Mouse (Mus musculus) MEL (cell line): ENCODE results near the gene Nova2. TPM values are rescaled to one million over a fixed set of nuclear protein-coding genes. Genes with fewer than 3 reads are reported as not detected.
A peak's percentile ranks its signal among the peaks of the same experiment; 100 is the strongest.

Experiments
- DNase-seq: peaks from one replicate; pipeline ENCODE4 v3.0.0; 2011; ENCODE audit warnings: low read depth, low spot score
- H3K27ac ChIP-seq: 2 replicates; pipeline ENCODE4 v1.5.1; 2012; ENCODE audit warnings: low read depth, mild to moderate bottlenecking, control low read depth, low read length, moderate library complexity; ENCODE audit not compliant: control insufficient read depth
- H3K27me3 ChIP-seq, 2 experiments: fragments of 150-350 bp in 1 of 2; sonication (generic) in 1 of 2; 2 replicates each; pipeline ENCODE4 v1.6.1; 2012; ENCODE audit warnings: low read length in 2 of 2, mild to moderate bottlenecking in 2 of 2, improper control_type of control experiment in 1 of 2, moderate library complexity in 1 of 2; ENCODE audit not compliant: insufficient read depth in 2 of 2, control insufficient read depth in 1 of 2
- H3K36me3 ChIP-seq, 2 experiments: 2 replicates each; pipeline ENCODE4 v1.6.1; 2012 to 2014; ENCODE audit warnings: low read length in 2 of 2, improper control_type of control experiment in 1 of 2, inconsistent platforms in 1 of 2, mild to moderate bottlenecking in 1 of 2; ENCODE audit not compliant: insufficient read depth in 2 of 2, control insufficient read depth in 1 of 2
- H3K4me1 ChIP-seq, 2 experiments: fragments of 150-350 bp in 1 of 2; sonication (generic) in 1 of 2; 2 replicates each; pipeline ENCODE4 v1.6.1; 2012; ENCODE audit warnings: low read length in 2 of 2, improper control_type of control experiment in 1 of 2, mild to moderate bottlenecking in 1 of 2; ENCODE audit not compliant: insufficient read depth in 2 of 2, control insufficient read depth in 1 of 2
- H3K4me3 ChIP-seq, 2 experiments: fragments of 150-350 bp in 1 of 2; sonication (generic) in 1 of 2; 2 replicates each; pipeline ENCODE4 v1.5.1; 2012; ENCODE audit warnings: low read depth in 2 of 2, low read length in 2 of 2, mild to moderate bottlenecking in 2 of 2, moderate library complexity in 2 of 2, control low read depth in 1 of 2, improper control_type of control experiment in 1 of 2; ENCODE audit not compliant: control insufficient read depth in 1 of 2, insufficient read depth in 1 of 2
- H3K79me2 ChIP-seq: 2 replicates; pipeline ENCODE4 v1.6.1; 2012; ENCODE audit warnings: mild to moderate bottlenecking, low read length, moderate library complexity; ENCODE audit not compliant: control insufficient read depth, poor library complexity, insufficient read depth
- H3K9ac ChIP-seq: 2 replicates; pipeline ENCODE4 v1.6.1; 2012; ENCODE audit warnings: low read depth, mild to moderate bottlenecking, control low read depth, low read length, moderate library complexity; ENCODE audit not compliant: control insufficient read depth, poor library complexity, severe bottlenecking
- H3K9me3 ChIP-seq: fragments of 150-350 bp; sonication (generic); replicated peaks from 2 replicates; pipeline ENCODE4 v1.6.1; 2012; ENCODE audit warnings: mild to moderate bottlenecking, low read length, improper control_type of control experiment, moderate library complexity; ENCODE audit not compliant: insufficient read depth
- BHLHE40 ChIP-seq: IDR thresholded peaks from 2 replicates; pipeline ENCODE4 v1.6.1; 2012; ENCODE audit warnings: low read depth, mild to moderate bottlenecking, inconsistent platforms, low read length, improper control_type of control experiment, borderline replicate concordance
- CHD1 ChIP-seq: IDR thresholded peaks from 2 replicates; pipeline ENCODE4 v1.6.1; 2012; ENCODE audit warnings: low read depth, mild to moderate bottlenecking, inconsistent platforms, low read length, improper control_type of control experiment
- CHD2 ChIP-seq: IDR thresholded peaks from 2 replicates; pipeline ENCODE4 v1.6.1; 2011; ENCODE audit warnings: low read length, improper control_type of control experiment
- CTCF ChIP-seq, 3 experiments: IDR thresholded peaks in 2 of 3; conservative IDR thresholded peaks in 1 of 3; 2 replicates each; pipeline ENCODE4 v1.5.1; 2011 to 2012; ENCODE audit warnings: low read length in 3 of 3, low read depth in 2 of 3, mild to moderate bottlenecking in 2 of 3, improper control_type of control experiment in 1 of 3, inconsistent platforms in 1 of 3, mixed read lengths in 1 of 3, moderate library complexity in 1 of 3; ENCODE audit not compliant: control insufficient read depth in 1 of 3, insufficient read depth in 1 of 3, poor library complexity in 1 of 3, severe bottlenecking in 1 of 3
- ELF1 ChIP-seq: IDR thresholded peaks from 2 replicates; pipeline ENCODE4 v1.6.1; 2014; ENCODE audit warnings: low read depth, mild to moderate bottlenecking, inconsistent platforms, low read length, improper control_type of control experiment, moderate library complexity
- EP300 ChIP-seq, 2 experiments: IDR thresholded peaks; 2 replicates each; pipeline ENCODE4 v1.6.1; 2011; ENCODE audit warnings: improper control_type of control experiment in 2 of 2, low read length in 2 of 2, low read depth in 1 of 2, mild to moderate bottlenecking in 1 of 2
- ETS1 ChIP-seq: IDR thresholded peaks from 2 replicates; pipeline ENCODE4 v1.6.1; 2012; ENCODE audit warnings: low read depth, mild to moderate bottlenecking, inconsistent platforms, low read length, improper control_type of control experiment, moderate library complexity
- GABPA ChIP-seq: IDR thresholded peaks from 2 replicates; pipeline ENCODE4 v1.6.1; 2012; ENCODE audit warnings: low read depth, mild to moderate bottlenecking, inconsistent platforms, low read length, improper control_type of control experiment, moderate library complexity
- GATA1 ChIP-seq: IDR thresholded peaks from 2 replicates; pipeline ENCODE4 v1.6.1; 2011; ENCODE audit warnings: low read depth, low read length, improper control_type of control experiment
- HCFC1 ChIP-seq: IDR thresholded peaks from 2 replicates; pipeline ENCODE4 v1.6.1; 2012; ENCODE audit warnings: low read depth, mild to moderate bottlenecking, inconsistent platforms, low read length, improper control_type of control experiment, moderate library complexity
- JUND ChIP-seq: IDR thresholded peaks from 2 replicates; pipeline ENCODE4 v1.6.1; 2011; ENCODE audit warnings: low read depth, mild to moderate bottlenecking, improper control_type of control experiment, low read length
- KAT2A ChIP-seq: conservative IDR thresholded peaks from 2 replicates; pipeline ENCODE4 v1.6.1; 2012; ENCODE audit warnings: low read depth, low read length, improper control_type of control experiment, inconsistent platforms
- MAFK ChIP-seq: IDR thresholded peaks from 2 replicates; pipeline ENCODE4 v1.6.1; 2011; ENCODE audit warnings: low read depth, mild to moderate bottlenecking, low read length, improper control_type of control experiment, borderline replicate concordance
- MAX ChIP-seq: IDR thresholded peaks from 2 replicates; pipeline ENCODE4 v1.6.1; 2011; ENCODE audit warnings: low read length, improper control_type of control experiment
- MAZ ChIP-seq: IDR thresholded peaks from 2 replicates; pipeline ENCODE4 v1.6.1; 2012; ENCODE audit warnings: low read depth, mild to moderate bottlenecking, inconsistent platforms, low read length, improper control_type of control experiment
- MEF2A ChIP-seq: IDR thresholded peaks from 2 replicates; pipeline ENCODE4 v1.6.1; 2014; ENCODE audit warnings: low read depth, mild to moderate bottlenecking, inconsistent platforms, low read length, improper control_type of control experiment; ENCODE audit not compliant: poor library complexity, insufficient replicate concordance, severe bottlenecking; ENCODE audit errors: extremely low read depth
- MXI1 ChIP-seq: IDR thresholded peaks from 2 replicates; pipeline ENCODE4 v1.6.1; 2011; ENCODE audit warnings: mild to moderate bottlenecking, low read depth, low read length, improper control_type of control experiment
- MYC ChIP-seq: IDR thresholded peaks from 2 replicates; pipeline ENCODE4 v1.6.1; 2011; ENCODE audit warnings: low read depth, mild to moderate bottlenecking, low read length, improper control_type of control experiment, moderate library complexity
- NELFE ChIP-seq: IDR thresholded peaks from 2 replicates; pipeline ENCODE4 v1.6.1; 2011; ENCODE audit warnings: low read depth, low read length, improper control_type of control experiment
- NRF1 ChIP-seq: IDR thresholded peaks from 2 replicates; pipeline ENCODE4 v1.6.1; 2014; ENCODE audit warnings: low read depth, mild to moderate bottlenecking, inconsistent platforms, low read length, improper control_type of control experiment, moderate library complexity; ENCODE audit not compliant: poor library complexity, insufficient read depth, severe bottlenecking
- POLR2A ChIP-seq, 2 experiments: IDR thresholded peaks; 2 replicates each; pipeline ENCODE4 v1.6.1; 2011 to 2012; ENCODE audit warnings: low read length in 2 of 2, mild to moderate bottlenecking in 2 of 2, control low read depth in 1 of 2, improper control_type of control experiment in 1 of 2, low read depth in 1 of 2, moderate library complexity in 1 of 2; ENCODE audit not compliant: control insufficient read depth in 1 of 2, insufficient read depth in 1 of 2, poor library complexity in 1 of 2
- POLR2AphosphoS2 ChIP-seq: IDR thresholded peaks from 2 replicates; pipeline ENCODE4 v1.6.1; 2011; ENCODE audit warnings: low read length, improper control_type of control experiment
- POLR2AphosphoS5 ChIP-seq: IDR thresholded peaks from 2 replicates; pipeline ENCODE4 v1.6.1; 2012; ENCODE audit warnings: low read depth, borderline replicate concordance, mild to moderate bottlenecking, inconsistent platforms, low read length, moderate library complexity, mixed read lengths
- RAD21 ChIP-seq: IDR thresholded peaks from 2 replicates; pipeline ENCODE4 v1.6.1; 2011; ENCODE audit warnings: mild to moderate bottlenecking, low read depth, low read length, improper control_type of control experiment
- RCOR1 ChIP-seq: IDR thresholded peaks from 2 replicates; pipeline ENCODE4 v1.6.1; 2012; ENCODE audit warnings: low read depth, mild to moderate bottlenecking, inconsistent platforms, low read length, improper control_type of control experiment
- SIN3A ChIP-seq: IDR thresholded peaks from 2 replicates; pipeline ENCODE4 v1.6.1; 2012; ENCODE audit warnings: low read length, improper control_type of control experiment, inconsistent platforms
- SMC3 ChIP-seq: IDR thresholded peaks from 2 replicates; pipeline ENCODE4 v1.6.1; 2011; ENCODE audit warnings: low read depth, low read length, improper control_type of control experiment
- TBP ChIP-seq: IDR thresholded peaks from 2 replicates; pipeline ENCODE4 v1.8.0; 2011; ENCODE audit warnings: low read depth, low read length, improper control_type of control experiment
- TCF12 ChIP-seq: IDR thresholded peaks from 2 replicates; pipeline ENCODE4 v1.6.1; 2014; ENCODE audit warnings: low read depth, mild to moderate bottlenecking, inconsistent platforms, low read length, improper control_type of control experiment, moderate library complexity
- USF1 ChIP-seq: IDR thresholded peaks from 2 replicates; pipeline ENCODE4 v1.6.1; 2014; ENCODE audit warnings: low read depth, mild to moderate bottlenecking, inconsistent platforms, low read length, improper control_type of control experiment, moderate library complexity
- USF2 ChIP-seq, 2 experiments: IDR thresholded peaks; 2 replicates each; pipeline ENCODE4 v1.6.1; 2011 to 2012; ENCODE audit warnings: improper control_type of control experiment in 2 of 2, low read length in 2 of 2, borderline replicate concordance in 1 of 2, inconsistent platforms in 1 of 2, low read depth in 1 of 2, mild to moderate bottlenecking in 1 of 2; ENCODE audit not compliant: insufficient read depth in 1 of 2
- ZC3H11A ChIP-seq: IDR thresholded peaks from 2 replicates; pipeline ENCODE4 v1.6.1; 2012; ENCODE audit warnings: low read depth, mild to moderate bottlenecking, inconsistent platforms, low read length, improper control_type of control experiment
- ZKSCAN1 ChIP-seq: IDR thresholded peaks from 2 replicates; pipeline ENCODE4 v1.6.1; 2012; ENCODE audit warnings: low read depth, mild to moderate bottlenecking, inconsistent platforms, low read length, improper control_type of control experiment, moderate library complexity
- ZMIZ1 ChIP-seq: IDR thresholded peaks from 2 replicates; pipeline ENCODE4 v1.6.1; 2012; ENCODE audit warnings: low read depth, mild to moderate bottlenecking, inconsistent platforms, low read length, improper control_type of control experiment, moderate library complexity
- polyA plus RNA-seq, 2 experiments: library from polyadenylated mRNA; stranded (reverse) in 1 of 2; unstranded in 1 of 2; fragments of >175 nt in 1 of 2; fragments of >200 nt in 1 of 2; gene quantifications; 2 replicates each; pipeline versions ENCODE4 v1.2.1 to v1.2.4; 2012; ENCODE audit warnings: low replicate concordance in 2 of 2, low read depth in 1 of 2; ENCODE audit not compliant: insufficient read length in 2 of 2, insufficient read depth in 1 of 2, missing spikeins in 1 of 2
- total RNA-seq: library from RNA; depleted of rRNA; stranded (reverse); fragments of 300-350 nt; gene quantifications from 2 replicates; pipeline ENCODE4 v1.2.3, GENCODE M21; 2012

Nova2 gene
- total and polyA plus RNA-seq, 3 experiments, result 0.04 to 0.22 TPM; not detected in 1

DNA sequence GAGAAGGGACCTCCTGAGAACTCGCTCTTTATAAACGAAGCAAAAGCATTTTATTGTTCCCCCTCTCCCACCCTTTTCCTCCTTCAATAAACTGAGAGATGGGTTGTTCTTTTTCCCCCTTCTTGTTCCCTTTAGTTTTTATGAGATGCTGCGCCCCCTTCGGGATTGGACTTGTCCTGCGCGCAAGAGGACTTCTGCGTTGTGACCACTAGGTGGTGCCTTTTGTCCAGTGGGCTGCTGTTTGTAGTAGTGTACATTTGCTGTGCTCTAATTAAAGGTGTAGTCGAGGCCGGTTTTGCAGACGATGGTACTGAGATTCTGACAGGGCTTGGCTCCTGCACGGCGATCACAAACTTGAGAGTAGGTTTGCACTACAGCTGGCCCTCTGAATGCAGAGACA is 80.8 kb downstream of the Nova2 start:
- Histone ChIP-seq H3K27ac (no peak overlapping the region), H3K79me2 (peaks cover 23% of the 10 kb centered on the region), H3K4me1 (peaks cover 5 to 21% of the 10 kb centered on the region in 2 experiments; a peak in 3 of 4 replicates), H3K9ac (no peak overlapping the region), H3K9me3 (no peaks in the 10 kb centered on the region), H3K4me3 (no peak overlapping the region), H3K36me3 (peaks cover 0 to 15% of the 10 kb centered on the region in 2 experiments; a peak in 3 of 4 replicates), H3K27me3 (no peaks in the 10 kb centered on the region)
- TF ChIP-seq SIN3A (peak; percentile 69), SMC3 (peak; percentile 77), NELFE (no peak), ZMIZ1 (no peak), HCFC1 (peak; percentile 62), MAZ (0 out of 2 replicates have a peak, but pooled peaks have one; percentile 52), GABPA (no peak), RCOR1 (no peak), JUND (no peak), RAD21 (peak; percentile 58), NRF1 (peak; percentile 44; the same call in 1 of the 2 replicates), EP300 (IDR thresholded peaks at IDR 0.05; ENCODE audit: low read depth in 1 of 2, low read length in 2 of 2) (no peak), CHD2 (no peak), MAFK (no peak), MEF2A (no peak), TCF12 (no peak), POLR2A (IDR thresholded peaks at IDR 0.05; ENCODE audit: control insufficient read depth in 1 of 2, insufficient read depth in 1 of 2, low read depth in 1 of 2, low read length in 2 of 2, poor library complexity in 1 of 2) (no peak), ETS1 (no peak), CHD1 (no peak), MAX (no peak), POLR2AphosphoS5 (no peak), USF1 (no peak), TBP (no peak), ZKSCAN1 (no peak), BHLHE40 (no peak), ZC3H11A (peak; percentile 34), CTCF (IDR thresholded peaks at IDR 0.05 in 2 of 3, conservative IDR thresholded peaks at IDR 0.05 in 1 of 3; ENCODE audit: control insufficient read depth in 1 of 3, insufficient read depth in 1 of 3, low read depth in 2 of 3, low read length in 3 of 3, poor library complexity in 1 of 3, severe bottlenecking in 1 of 3) (peak in 2 of 3 experiments; percentile 96), ELF1 (no peak), USF2 (IDR thresholded peaks at IDR 0.05; ENCODE audit: borderline replicate concordance in 1 of 2, insufficient read depth in 1 of 2, low read depth in 1 of 2, low read length in 2 of 2) (no peak), KAT2A (no peak), MYC (no peak), POLR2AphosphoS2 (no peak; the same call in 1 of the 2 replicates), MXI1 (no peak), GATA1 (no peak)
- DNase-seq, result peak; percentile 91
